Mouse (Mus musculus): ENCODE measurements around the gene Pcp4l1. TPM values are rescaled to one million over a fixed set of nuclear protein-coding genes. Genes with fewer than 3 reads are reported as not detected.
"Not testable (repeated sequence)": the region's sequence is repeated elsewhere in the genome, so short reads cannot be mapped to it uniquely, and the experiment has no call there.

Pcp4l1 gene
- total RNA-seq (2021), result 100 to 1,000 TPM; 196 to 272 TPM
- long read RNA-seq, experiment 1, transcript Pcp4l1-201 (3 exons, 1,577 nt), result major isoform, 141 of 158 reads
- long read RNA-seq, experiment 1, partial matches to known transcripts, result 1 of 158 reads
- long read RNA-seq, experiment 1, other reads (novel, unspliced or antisense), result 16 of 158 reads
- long read RNA-seq, experiment 2, transcript Pcp4l1-201 (3 exons, 1,577 nt), result major isoform, 111 of 135 reads
- long read RNA-seq, experiment 2, partial matches to known transcripts, result 23 of 135 reads
- long read RNA-seq, experiment 2, other reads (novel, unspliced or antisense), result 1 of 135 reads

GRCm38 (mm10) chr1:171195887-171196397, at the start of gene Pcp4l1:
TSS of gene Pcp4l1 (minus strand) at chr1:171196268.
- DNase-seq, result peak; percentile 81 to 88

GRCm38 (mm10) chr1:171245353-171245752, 49.3 kb upstream of the Pcp4l1 start:
- DNase-seq, result no peak

- DNase-seq, result not testable (repeated sequence)
Observed at GRCm38 (mm10) chr1:171241952-171242351, 45.9 kb upstream of the Pcp4l1 start.

GRCm38 (mm10) chr1:171240911-171241310, 44.8 kb upstream of the Pcp4l1 start:
- DNase-seq, result no peak

- DNase-seq, result peak; percentile 77 to 85
Observed at GRCm38 (mm10) chr1:171239992-171240744, 44.1 kb upstream of the Pcp4l1 start.

GRCm38 (mm10) chr1:171238463-171238862, 42.4 kb upstream of the Pcp4l1 start:
- DNase-seq, result peak; percentile 53 to 73

- DNase-seq, result no peak
Observed at GRCm38 (mm10) chr1:171237438-171237837, 41.4 kb upstream of the Pcp4l1 start.

- DNase-seq, result peak in 1 of 2 experiments; percentile 47
Observed at GRCm38 (mm10) chr1:171235791-171236190, 39.7 kb upstream of the Pcp4l1 start.

- no peak for DNase-seq
Observed at GRCm38 (mm10) chr1:171234538-171234937, 38.5 kb upstream of the Pcp4l1 start.

GRCm38 (mm10) chr1:171234126-171234525, 38.1 kb upstream of the Pcp4l1 start, which contains the start of gene Fcer1g:
TSS of gene Fcer1g (minus strand) at chr1:171234365.
- DNase-seq, result peak in 1 of 2 experiments; percentile 74

- DNase-seq, result peak in 1 of 2 experiments; percentile 38
Observed at GRCm38 (mm10) chr1:171232800-171233730, 37.0 kb upstream of the Pcp4l1 start.

- DNase-seq, result no peak
Observed at GRCm38 (mm10) chr1:171232348-171232747, 36.3 kb upstream of the Pcp4l1 start.

GRCm38 (mm10) chr1:171231844-171232243, 35.8 kb upstream of the Pcp4l1 start:
- DNase-seq, result no peak

- DNase-seq, result no peak
Observed at GRCm38 (mm10) chr1:171230215-171230614, 34.1 kb upstream of the Pcp4l1 start.

- DNase-seq, result no peak
Observed at GRCm38 (mm10) chr1:171229750-171230149, 33.7 kb upstream of the Pcp4l1 start.

GRCm38 (mm10) chr1:171227879-171228278, 31.8 kb upstream of the Pcp4l1 start:
- DNase-seq, result no peak

- no peak for DNase-seq
Observed at GRCm38 (mm10) chr1:171226780-171227179, 30.7 kb upstream of the Pcp4l1 start.

- no peak for DNase-seq
Observed at GRCm38 (mm10) chr1:171224857-171225256, 28.8 kb upstream of the Pcp4l1 start, which contains the start of gene Apoa2. TSS of gene Apoa2 (plus strand) at chr1:171225054.

GRCm38 (mm10) chr1:171223796-171224195, 27.7 kb upstream of the Pcp4l1 start:
- DNase-seq, result peak; percentile 56 to 61

- DNase-seq, result no peak
Observed at GRCm38 (mm10) chr1:171223168-171223567, 27.1 kb upstream of the Pcp4l1 start.

- peak; percentile 96 to 99 for DNase-seq
Observed at GRCm38 (mm10) chr1:171222238-171223155, 26.4 kb upstream of the Pcp4l1 start, which contains the start of gene Tomm40l. TSS of gene Tomm40l (minus strand) at chr1:171222514.
